Mouse (Mus musculus) layer of hippocampus, adult 9-10 months (tissue): ENCODE data around the gene Ppfia2.

Experiments used
- DNase-seq: peaks from one replicate; pipeline ENCODE4 v3.0.0; 2022; ENCODE audit warnings: low spot score

Gene Ppfia2

GRCm38 (mm10) chr10:106670170-106670569 is 200.0 kb downstream of the Ppfia2 start:
- DNase-seq = no peak

DNA sequence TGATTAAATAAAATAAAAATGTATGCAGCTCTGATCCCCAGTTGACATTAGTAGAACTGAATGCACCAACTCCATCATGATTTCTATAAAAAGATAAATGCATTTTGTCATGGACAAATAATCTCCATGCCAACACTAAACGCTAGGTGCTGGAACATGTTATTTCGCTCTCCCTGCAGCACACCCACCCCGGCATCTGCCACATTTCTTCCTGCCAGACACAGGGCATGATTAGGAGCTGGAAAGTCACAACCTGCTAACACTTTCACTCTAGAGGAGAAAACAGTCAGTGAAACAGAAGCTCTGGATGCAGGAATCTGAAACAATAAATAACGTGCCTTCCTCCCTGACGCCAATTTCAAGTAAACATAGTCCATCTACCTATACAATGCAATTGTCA is 211.3 kb downstream of the Ppfia2 start:
- peak; percentile 53 for DNase-seq

- no peak for DNase-seq
Measured at GRCm38 (mm10) chr10:106685519-106685918, 215.4 kb downstream of the Ppfia2 start.

DNA sequence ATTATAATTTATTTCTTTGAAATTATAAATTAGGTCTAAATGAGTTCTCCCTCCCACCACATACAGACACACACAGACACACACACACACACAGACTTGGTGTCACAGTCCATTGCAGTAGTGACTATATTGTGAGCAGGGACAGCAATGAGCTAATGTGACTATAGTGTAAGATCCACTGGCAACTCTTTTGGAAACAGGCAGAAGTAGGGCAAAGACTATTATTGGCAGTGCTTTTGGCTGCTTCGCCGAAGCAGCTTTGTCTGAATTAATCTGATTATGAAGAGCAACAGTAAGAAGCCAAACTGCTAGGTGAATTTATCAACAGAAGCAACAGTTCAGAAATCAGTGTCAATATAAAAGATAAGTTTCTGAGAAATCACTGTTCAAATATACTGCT is 249.8 kb downstream of the Ppfia2 start:
- no peak for DNase-seq

DNA sequence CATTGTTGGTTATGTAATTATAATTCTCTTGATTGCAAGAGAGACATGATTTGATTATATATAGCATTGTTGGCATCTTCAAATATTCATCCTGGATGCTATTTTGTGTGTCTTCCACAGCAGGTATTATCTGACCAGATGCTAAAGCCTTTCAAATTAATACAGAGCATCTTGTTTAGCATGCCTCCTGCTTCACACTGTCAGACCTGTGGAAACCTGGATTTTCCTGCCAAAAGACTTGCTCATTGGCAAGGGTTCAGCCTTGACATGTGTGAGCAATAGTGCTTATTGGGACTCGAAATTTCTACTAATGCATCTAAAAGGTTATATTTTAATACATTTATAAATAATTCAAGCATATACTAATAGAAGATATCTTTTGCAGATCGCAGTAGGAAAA is 262.1 kb downstream of the Ppfia2 start:
- no peak for DNase-seq

DNA sequence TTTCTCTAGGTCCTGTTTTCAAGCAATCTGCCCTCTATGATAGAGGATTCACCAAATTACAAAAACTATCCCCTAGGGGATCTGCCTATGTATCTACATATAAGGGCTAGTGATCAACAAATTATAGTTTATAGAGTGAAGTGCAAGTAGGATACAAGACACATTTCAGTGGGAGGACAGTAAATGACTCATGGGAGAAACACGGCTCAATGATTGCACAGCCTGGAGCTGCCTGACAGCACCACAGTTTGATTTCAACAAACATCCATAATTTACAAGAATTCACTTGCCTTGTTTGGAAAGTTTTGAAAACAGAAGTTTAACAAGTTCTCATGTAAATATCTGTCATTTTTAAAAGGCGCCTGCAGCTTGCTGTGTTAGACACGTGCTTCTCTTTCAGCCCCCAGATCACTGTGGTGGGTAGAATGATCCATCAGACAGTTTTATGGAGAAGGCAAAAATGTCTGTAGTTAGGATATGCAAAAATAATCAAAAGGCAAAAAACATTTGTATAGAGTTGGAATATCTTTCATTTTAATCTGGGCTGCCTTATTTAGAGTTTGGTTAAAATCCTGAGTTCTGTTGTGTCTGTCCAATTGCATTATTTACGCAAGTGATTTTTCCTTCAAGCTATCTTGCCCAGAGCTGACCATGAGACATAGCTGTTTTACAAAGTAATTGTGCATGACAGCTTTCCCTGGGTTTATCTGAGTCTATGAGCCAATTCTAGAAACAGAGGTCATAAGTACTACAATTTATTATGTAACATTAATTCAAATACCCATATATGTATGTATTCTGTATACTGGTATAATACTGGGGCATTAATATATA is 266.3 kb downstream of the Ppfia2 start:
- DNase-seq = no peak

- DNase-seq = no peak
Measured at GRCm38 (mm10) chr10:106738190-106738589, 268.1 kb downstream of the Ppfia2 start.

DNA sequence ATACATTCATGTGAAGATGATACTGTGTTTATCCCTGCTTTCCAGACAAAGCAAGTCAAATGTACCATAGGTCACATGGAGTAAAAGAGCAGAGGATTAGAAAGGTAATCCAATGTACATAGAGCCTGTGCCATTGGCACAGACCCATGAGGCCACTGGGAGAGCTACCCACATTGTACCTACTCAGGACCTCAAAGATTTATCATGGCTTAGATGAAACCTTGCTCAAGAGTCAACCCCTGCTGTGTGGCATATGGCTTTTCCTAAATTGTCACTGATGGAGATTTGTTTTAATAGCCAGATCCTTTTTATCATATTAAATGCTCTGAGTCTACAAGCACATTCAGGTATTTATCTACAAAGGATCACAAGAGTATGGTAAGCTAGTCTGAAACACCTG is 274.8 kb downstream of the Ppfia2 start:
- no peak for DNase-seq

DNA sequence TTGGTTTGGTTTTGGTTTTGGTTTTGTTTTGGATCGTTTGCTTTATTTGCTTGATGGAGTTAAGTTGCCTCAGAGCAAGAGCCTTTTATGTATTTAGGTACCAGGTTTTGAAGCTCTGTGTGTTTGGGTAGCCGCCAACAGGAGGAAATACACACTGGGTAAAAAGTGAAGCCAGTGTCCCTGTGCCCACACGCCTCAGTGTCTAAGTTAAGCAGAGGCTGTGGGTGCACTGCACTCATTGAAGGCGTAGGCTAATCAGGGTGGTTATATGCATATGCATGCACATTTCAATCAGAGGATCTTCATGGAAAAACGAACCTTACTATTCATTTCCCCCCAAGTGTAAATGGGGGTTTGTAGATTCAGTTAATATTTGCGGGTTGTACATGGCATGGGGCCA is 290.9 kb downstream of the Ppfia2 start:
- peak; percentile 16 for DNase-seq

DNA sequence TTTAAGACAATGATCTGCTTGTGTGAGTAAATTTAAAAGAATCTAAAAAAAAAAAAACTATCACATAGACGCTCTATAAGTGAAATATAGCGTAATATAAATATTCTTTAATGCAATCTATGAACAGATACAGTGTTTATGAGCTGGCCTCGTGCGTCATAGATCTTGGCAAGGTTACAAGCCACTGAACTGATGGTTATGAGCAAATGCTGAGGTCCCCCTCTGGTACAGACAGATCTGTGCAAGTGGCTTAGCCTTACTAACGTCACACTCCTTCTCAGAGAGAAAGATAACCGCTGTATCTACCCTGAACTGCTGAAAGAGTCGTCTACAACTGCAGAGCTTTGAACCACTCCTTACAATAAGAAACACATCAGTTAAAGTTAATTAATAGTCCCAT is 293.6 kb downstream of the Ppfia2 start:
- no peak for DNase-seq

- no peak for DNase-seq
Measured at GRCm38 (mm10) chr10:106775571-106775970, 305.4 kb downstream of the Ppfia2 start.

GRCm38 (mm10) chr10:106815447-106815846 is 345.3 kb downstream of the Ppfia2 start:
- no peak for DNase-seq

GRCm38 (mm10) chr10:106818381-106818780 is 348.2 kb downstream of the Ppfia2 start:
- DNase-seq = no peak

- no peak for DNase-seq
Measured at GRCm38 (mm10) chr10:106824215-106824614, 354.1 kb downstream of the Ppfia2 start.

- no peak for DNase-seq
Measured at GRCm38 (mm10) chr10:106838476-106838875, 368.3 kb downstream of the Ppfia2 start.

- DNase-seq = no peak
Measured at GRCm38 (mm10) chr10:106858106-106858505, 388.0 kb downstream of the Ppfia2 start.

DNA sequence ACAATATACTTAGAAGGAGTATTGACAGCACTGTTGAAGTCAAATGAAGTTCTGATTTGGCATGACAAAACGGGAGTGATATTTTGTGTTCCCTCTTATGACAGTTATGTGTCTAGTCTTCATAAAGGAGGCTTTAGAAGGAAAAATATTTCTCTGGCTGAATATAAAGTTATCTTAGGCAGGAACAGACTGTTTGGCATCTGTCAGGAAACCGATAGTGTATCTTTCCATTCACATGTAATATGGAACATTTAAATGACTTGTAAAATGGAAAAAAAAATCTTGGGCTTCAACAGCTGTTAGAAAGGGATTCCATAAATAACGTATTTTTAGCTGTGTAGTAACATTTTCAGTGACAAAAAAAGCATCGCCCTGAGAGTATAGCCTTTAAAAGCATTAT is 400.1 kb downstream of the Ppfia2 start:
- peak; percentile 16 for DNase-seq

DNA sequence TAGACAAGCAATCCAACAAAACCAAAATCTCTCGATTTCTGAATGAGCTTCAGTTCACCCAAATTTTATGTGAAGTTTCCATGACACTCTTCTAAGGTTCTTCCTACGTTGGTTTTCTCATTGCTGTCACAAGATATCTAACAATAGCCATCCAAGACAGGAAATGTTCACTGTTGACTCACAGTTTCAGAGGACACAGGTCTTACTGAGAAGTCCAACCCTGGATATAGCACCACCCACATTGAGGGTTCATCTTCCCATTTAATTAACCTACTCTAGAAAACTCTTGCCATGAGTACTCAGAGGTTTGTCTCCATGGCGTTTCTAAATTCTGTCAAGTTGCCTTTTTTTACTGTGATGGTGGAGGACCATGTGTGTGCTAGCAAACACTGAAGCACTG is 401.7 kb downstream of the Ppfia2 start:
- no peak for DNase-seq

GRCm38 (mm10) chr10:106872714-106873113 is 402.6 kb downstream of the Ppfia2 start:
- no peak for DNase-seq

DNA sequence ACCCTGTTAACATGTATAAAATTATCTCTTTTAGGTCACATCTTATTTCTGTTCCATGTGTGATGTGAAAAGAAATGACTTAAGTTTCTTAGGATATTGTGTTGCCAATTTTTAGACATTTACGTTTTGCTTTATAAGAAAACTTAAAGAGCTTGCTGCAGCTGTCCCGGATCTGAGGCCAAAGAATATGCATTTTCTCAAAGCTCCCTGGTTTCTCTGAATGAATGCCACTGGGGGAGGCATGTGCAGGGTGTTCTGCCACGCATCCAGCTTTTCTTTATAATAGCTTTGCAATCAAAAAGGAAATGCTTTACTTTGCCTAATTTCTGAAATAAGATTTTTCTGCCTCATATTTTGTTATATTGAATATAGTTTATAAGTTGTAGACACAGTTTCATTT is 411.2 kb downstream of the Ppfia2 start:
- DNase-seq = no peak

- DNase-seq = no peak
Measured at GRCm38 (mm10) chr10:106896351-106896750, 426.2 kb downstream of the Ppfia2 start.

DNA sequence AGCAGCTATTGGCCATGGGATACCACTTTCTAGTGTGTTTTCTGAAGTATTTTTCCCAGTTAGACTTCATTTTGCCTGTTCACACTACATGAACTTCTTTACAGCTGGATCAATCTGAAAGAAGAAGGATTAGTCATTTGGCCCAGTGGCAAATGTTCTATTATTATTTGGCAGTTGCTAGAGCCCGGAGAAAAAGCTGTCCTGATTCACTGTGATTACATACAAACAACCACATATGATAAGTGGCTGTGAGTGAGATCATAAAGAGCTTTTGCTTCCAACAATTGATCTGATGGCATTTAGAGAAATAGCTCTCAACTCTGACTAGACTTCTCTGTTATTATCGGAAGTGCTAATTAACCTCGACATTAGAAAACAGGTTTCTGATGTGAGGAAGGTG is 440.0 kb downstream of the Ppfia2 start:
- no peak for DNase-seq

DNA sequence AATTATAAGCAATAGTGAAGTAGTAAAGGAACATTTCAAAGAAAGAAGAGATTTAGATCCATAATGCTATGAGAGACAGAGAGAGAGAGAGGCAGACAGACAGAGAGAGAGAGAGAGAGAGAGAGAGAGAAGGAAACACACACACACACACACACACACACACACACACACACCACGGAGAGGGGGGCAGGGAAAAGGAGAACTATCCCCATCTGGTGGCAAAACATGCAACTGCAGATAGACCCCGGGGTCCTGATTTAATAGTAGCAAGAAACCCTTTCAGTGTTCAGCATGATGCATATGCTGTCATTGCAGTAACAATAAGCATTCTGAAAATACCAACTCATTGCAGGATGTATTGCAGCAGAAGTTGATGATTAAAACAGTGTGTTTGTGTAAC is 442.9 kb downstream of the Ppfia2 start:
- DNase-seq = no peak

GRCm38 (mm10) chr10:106914275-106914674 is 444.1 kb downstream of the Ppfia2 start:
- no peak for DNase-seq
